Mouse (Mus musculus) right cerebral cortex, postnatal 25 days (tissue): ENCODE results near the gene Atp6v0e.

Source experiments
- DNase-seq: peaks from one replicate; pipeline ENCODE4 v3.0.0; 2022

Atp6v0e gene

DNA sequence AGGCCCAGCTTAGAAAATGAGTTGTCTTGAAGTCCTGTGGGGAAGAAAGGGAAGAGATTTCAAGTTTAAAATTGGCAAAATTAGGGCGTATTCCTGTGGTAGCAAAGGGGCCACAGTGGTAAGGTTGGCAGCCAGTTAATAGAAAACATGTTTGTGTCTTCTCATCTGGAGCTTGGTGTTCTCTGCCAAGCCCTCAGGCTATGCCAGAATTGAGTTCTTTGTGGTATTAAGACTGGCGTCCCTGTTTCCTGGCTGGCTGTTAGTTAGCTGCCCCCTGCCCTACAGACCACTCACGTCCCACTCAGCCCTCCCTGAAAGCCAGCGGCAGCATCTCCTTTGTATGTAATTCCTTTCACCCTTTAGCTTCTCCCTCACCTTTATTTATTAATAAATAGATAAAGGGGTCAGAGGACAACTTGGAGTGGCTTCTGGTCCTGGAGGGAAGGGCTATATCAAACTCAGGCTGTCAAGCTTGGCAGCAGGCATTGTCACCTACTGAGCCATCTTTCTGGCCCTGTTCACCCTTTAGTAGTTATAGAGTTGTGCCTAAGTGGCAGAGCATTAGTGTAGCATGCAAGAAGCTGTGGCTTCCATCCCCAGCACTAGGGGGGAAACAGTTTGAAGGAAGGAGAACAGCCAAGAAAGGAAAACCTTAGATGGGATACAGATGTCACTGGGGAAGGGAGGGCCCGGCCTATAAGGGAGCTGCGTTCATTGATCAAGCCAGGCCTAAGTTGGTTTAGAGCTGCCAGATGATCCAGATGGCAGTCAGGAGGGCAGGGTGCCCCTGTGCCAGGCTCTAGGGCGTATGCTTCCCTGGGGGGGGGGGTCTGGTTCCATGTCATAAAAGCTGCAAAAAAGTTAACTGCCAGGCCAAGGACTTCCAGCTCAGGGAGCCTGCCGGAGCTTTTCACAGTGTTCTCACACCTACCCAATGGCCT is 26.0 kb downstream of the Atp6v0e start:
- DNase-seq: no peak

DNA sequence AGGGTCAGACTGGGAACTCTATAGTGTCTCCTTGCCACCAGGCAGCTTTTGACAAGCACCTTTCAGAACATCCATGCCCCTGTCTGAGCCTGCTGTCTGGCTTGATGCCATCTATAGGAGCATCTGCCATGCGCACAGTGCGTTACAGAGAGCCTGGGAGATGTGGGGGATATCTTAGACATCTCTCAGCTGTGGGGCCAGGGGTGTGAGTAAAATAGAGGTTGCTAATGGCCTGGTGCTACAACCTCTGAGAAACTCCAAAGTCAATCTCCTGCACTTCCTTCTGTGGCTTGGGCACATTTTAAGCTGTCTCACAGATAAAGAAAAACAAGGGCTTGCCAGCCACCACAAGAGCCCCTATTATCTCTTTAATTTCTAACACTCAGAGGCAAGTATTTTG is 26.8 kb downstream of the Atp6v0e start:
- no peak for DNase-seq

DNA sequence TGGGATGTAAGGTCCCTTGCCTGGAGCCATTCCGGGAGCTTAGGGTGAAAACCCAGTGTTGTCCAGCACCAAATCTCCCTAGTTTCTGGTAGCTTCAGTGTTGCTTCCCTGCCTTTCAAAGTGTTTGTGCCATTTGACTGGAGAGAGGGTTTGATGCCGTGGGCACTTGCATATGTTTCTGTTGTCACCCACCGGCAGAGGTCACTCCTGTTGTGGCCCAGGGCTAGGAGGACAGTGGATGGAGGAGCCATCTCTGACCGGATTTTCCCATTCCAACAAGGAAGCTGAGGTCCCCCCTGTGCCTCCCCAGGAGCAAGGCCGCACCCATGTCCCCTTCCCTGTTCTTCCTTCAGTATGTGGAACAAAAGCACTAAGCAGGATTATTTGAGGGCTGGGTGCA is 27.2 kb downstream of the Atp6v0e start:
- DNase-seq: no peak

DNA sequence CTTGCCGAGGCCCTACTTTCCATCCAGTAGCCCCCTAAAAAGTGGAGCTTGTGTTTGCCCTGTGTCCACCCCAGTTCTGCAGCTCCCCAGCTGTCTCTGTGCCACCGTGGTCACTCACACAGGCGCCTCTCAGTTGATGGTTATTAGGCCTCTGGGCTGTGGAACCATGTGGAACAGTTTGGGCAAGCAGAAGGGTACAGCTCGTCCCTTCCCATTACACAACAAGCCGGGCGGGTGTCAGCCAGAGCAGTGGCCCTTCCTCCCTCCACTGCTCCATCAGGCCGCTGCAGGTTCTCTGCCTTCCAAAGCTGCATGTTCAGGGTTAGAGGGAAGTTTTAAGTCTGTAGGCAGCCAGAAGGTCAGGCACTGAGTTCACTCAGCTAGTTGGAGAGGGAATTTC is 28.1 kb downstream of the Atp6v0e start:
- DNase-seq: no peak

DNA sequence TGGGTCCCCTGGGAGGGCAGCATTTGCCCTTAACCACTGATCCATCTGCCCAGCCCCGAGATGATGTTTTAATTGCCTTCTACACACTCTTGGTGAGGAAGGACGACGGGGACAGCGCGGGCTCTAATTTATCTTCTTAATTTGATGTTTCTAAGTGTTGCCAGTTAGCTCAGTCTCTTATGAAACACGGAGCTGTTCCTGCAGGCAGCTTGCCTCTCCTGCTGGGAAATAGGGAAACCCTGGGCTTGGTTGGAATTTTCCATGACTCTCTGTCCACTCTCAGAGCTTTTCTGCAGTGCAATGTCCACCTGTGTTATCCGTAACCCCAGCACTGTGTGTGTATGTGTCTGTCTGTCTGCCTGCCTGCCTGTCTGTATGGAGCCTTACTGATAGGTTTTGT is 30.4 kb downstream of the Atp6v0e start:
- peak; percentile 54 for DNase-seq

DNA sequence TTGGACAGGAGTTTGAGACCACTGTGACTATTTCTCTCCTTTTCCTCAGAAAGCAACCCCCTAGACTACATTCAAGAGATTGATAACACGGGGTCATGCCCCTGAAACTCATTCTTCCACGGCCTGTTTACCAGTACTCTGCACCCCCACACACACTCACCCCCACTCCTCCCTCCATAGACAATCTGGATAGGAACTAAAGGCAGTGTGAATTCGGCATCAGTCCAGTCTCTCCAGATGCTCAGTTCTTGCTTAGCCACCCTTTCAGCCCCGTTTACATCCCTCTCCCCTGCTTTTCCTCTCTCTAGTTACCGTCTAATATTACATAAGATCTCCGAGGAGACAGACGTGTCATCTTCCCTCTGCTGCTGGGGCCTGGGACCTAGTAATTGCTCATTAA is 31.1 kb downstream of the Atp6v0e start:
- peak; percentile 28 for DNase-seq

DNA sequence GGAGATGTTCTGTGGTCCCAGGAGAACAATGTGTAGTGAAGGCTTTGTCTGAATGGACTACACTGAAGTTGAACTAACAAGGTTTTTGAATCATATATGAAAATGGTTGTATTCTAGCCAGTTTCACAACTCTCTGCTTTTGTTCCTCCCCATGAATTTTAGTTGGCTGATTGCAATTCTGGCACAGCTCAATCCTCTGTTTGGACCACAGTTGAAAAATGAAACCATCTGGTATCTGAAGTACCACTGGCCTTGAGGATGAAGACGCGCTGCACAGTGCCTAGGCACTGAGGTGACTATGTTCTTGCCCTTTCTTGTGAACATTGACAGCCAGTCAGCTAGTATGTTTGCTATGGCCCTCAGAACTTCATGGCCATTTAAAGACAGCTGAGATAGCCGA is 32.2 kb downstream of the Atp6v0e start:
- no peak for DNase-seq

DNA sequence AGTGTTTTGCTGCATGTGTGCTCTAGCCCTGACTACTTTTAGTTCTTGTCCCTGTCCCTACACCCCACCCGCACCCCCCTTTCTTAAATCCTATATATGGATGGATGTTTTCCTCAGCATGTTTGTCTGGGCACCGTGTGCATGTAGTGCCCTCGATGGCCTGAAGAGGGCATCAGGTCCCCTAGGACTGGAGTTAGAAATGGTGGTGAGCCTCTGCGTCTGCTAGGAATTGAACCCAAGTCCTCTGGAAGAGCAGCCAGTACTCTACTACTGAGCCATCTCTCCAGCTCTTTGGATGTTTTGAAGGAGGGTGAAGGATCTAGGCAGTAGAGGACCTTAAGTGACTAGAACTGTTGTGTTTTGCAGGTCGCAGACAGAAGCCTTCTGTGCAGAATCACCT is 35.8 kb downstream of the Atp6v0e start:
- DNase-seq: no peak

DNA sequence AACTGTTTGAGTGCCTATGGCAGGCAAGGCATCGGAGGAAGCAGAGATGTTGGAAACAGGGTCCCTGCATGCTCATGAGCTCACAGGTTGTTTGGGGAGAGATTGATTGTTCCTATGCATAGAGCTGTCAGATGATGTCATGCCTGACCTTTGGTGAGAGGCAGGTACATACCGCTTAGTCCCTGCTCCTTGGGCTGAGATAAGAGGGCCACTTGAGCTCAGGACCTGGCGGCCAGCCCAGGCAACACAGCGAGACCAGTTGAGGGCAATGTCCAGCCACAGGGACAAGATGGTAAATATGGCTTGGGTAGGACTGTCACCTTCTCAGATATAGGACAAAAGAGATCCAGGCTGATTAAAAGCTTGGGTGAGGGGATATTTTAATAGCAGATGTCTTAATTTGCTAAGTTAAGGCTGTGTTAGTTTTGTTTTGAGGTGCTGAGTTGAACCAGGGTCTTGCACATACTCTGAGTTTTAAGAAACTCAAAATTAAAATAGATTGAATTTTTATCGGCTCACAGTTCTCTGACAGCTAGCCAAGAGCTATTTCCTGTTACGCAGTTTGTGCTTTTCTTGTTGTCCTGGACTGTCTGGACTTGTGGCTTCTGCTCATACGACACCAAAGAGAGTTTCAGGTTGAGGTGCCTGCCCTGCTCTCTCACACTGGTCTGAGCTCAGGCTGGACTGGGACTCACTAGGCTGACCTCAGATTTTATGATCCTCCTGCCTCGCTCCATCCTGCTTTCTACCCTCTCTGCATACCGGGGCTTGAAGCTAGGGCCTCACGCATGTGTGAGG is 37.0 kb downstream of the Atp6v0e start:
- no peak for DNase-seq

DNA sequence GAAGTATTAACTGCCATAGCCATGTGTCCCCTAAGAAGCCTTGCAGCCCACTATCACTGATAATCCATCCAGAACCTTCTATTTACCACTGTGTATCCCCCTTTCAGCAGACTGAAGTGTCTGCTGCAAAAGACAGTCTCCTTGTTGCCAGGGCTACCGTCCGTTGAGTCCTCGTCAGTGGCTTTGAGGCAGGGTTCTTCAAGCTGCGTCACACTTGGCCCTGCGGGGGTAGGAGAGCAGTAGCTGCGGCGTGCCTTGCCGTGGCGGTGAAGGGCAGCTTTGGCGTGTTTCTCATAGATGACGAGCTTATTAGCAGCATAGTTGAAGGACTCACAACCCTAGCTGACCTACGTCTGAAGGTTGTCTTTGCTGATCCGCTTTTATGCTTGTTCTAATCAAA is 38.5 kb downstream of the Atp6v0e start:
- no peak for DNase-seq

DNA sequence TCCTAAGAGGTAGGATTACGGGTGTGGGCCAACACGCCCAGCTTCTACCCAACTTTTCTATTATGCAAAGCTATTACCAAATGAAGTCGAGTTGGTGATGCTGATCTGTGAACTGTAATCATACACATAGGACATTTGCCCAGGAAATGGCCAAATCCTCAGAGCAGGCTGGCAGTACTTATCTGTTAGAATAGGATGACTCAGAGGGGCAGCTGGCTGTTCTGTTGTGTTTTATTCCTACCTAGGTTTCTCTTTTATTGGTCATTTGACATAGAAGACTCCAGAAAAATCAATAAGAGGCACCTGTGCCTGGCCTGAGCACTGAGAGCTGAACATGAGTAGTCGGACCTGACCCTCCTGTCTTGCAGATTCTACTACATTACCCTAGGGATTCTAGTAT is 39.6 kb downstream of the Atp6v0e start:
- DNase-seq: no peak

DNA sequence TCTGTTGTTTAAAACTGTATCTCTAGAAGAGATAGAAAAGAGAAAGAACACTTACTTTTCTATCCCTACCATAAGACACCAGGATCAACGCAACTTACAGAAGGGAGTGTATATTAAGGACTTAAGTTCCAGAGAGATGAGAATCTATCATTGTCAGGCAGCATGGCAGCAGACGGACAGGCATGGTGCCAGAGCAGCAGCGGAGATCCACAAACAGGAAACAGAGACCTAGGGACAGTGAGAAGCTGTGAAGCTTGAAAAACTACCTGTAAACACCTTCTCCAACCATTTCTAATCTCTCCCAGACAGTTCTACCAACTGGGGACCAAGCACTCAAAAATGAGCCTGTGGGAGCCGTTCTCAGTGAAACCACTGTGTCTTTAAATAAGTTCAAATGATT is 40.6 kb downstream of the Atp6v0e start:
- no peak for DNase-seq

DNA sequence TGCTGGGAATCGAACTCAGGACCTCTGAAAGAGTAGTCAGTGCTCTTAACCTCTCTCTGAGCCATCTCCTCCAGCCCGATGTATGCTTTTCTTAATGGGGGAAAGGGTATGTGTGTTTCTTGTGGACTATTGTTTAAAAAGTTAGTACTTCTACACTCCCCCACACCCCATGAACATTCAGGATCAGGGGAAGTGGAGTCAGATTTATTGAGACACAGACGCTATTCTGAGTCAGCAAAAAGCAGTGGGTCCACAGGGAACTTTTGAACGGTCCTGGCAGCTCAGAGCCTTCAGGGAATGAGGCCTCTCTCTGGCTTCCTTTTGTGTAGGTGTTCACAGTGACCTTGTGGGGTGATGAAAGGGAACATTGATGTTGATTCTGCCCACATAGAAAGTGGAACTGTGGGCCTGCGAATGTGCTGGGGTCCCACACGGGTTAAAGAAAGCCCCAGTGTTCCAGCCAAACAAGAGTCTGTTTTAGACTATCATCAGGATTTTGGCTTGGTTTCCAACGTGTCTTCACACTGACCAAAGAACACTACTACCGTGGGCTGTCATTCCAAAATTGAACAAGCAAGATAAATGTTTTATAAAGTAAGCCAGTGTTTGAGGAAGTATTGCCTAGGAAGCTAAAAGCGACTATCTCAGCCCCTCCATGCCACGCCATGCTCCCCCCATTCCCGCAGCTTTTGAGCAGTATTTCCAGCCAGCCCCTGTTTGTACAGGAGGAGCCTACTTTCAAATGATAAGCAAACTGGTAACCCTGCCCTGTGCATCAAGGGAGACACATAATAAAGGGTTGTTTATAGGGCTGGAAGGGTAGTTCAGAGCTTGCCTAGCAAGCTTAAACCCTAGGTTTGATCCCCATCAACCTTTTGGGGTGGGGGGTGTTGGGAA is 42.7 kb downstream of the Atp6v0e start:
- no peak for DNase-seq

DNA sequence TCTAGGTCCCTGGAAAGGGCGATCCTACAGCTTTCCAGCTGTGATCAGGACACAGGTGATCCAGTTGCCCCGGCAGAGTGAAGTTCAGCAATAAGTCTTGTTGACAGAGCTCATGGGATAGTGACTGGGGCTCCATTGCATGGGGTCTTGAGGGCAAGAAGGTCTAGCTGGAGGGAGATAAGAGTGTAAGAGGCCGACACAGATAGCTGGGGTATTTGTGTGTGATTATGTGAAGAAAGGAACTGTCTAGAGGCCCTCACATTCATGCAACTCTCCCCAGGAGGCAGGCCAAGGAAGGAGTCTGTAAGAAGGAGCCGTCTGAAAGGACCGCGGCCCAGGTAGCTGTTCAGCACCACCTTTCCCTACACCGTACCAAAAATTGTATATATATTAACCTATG is 44.0 kb downstream of the Atp6v0e start:
- no peak for DNase-seq

DNA sequence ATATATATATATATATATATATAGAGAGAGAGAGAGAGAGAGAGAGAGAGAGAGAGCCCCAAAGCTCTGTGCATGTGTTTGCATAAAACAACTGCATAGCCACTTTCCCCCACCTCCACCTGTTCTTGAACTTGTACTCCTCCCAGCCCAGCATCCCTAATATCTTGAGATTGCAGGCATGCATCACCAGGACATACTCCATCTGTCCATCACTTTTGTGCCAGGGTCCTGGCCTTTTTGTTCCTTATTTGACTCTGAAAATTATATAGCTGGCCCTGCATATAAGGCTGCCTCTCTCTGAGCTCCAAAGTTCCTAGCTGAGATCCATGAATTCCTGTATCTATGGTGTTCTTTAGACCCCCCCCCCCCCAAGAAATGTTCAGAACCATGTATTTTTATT is 45.5 kb downstream of the Atp6v0e start:
- DNase-seq: no peak

DNA sequence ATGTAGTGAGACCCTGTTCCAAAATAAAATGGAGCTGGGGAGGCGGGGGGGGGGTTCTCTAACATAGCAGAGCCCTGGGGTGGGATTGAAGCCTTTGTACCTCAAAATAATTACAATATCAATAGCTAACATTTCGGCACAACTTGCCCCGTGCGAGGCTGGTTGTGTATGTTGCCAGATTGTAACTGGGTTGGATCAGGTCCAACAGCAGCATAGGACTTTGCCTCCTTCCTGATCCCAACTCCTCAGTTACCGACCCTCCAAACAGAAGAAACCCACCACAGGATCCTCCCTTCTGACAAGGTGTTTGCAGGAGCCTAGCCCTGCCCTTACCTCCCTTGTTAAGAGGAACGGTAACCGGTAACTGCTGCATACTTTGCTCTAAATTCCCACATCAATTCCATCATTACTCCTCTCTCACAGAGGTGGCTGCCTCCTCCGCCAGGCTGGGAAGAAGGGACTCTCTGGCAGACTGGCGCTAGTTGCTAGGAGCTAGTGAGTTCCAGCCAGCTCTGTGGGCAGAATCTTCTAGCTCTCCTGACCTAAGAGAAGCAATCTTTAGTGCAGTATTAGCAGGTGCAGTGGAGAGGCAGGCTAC is 46.1 kb downstream of the Atp6v0e start:
- peak; percentile 48 for DNase-seq

DNA sequence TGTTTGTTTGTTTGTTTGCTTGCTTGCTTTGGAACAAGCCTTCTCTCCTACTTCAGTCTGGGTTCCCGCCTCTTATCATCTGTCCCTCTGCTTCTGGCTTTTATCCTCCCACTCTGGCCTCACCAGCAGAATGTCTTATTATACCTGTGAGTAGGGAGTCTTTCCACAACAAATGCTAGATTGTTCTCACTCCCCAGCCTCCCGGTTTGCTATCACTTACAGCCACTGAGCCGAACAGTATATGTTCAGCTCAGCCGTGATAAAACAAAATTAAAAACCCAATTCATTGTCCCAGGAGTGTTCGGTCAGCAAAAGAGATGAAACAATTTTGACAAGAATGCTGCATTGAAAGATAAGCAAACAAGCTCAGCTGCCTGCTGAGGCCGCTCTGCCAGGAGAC is 47.0 kb downstream of the Atp6v0e start:
- no peak for DNase-seq

DNA sequence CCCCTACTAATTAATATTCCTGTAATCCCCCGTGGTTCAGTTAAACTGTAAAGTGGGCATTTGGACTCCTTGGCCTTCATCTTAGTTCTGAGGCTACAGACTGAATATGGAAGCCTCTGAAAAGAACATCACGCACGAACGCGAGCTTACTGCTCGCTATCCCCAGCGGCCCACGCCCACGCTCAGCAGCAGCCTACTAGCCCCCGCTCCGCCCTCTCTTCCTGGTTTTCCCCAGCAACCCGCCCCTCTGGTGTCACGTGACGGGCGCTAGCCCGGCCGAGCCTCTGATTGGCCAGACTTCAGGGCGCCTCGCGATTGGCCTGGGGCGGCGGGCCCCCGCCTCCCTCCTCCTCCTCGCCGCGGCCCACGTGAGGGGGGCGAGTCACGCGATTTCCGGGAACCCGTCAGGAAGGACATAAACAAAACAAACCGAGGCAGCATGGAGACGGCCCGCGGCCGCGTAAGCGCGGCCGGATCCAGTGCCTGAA is 52.3 kb downstream of the Atp6v0e start, which contains the start of gene Crebrf:
Crebrf (plus strand) TSS at position 380 of the 488 bp plus-strand sequence.
- peak; percentile 99 for DNase-seq

DNA sequence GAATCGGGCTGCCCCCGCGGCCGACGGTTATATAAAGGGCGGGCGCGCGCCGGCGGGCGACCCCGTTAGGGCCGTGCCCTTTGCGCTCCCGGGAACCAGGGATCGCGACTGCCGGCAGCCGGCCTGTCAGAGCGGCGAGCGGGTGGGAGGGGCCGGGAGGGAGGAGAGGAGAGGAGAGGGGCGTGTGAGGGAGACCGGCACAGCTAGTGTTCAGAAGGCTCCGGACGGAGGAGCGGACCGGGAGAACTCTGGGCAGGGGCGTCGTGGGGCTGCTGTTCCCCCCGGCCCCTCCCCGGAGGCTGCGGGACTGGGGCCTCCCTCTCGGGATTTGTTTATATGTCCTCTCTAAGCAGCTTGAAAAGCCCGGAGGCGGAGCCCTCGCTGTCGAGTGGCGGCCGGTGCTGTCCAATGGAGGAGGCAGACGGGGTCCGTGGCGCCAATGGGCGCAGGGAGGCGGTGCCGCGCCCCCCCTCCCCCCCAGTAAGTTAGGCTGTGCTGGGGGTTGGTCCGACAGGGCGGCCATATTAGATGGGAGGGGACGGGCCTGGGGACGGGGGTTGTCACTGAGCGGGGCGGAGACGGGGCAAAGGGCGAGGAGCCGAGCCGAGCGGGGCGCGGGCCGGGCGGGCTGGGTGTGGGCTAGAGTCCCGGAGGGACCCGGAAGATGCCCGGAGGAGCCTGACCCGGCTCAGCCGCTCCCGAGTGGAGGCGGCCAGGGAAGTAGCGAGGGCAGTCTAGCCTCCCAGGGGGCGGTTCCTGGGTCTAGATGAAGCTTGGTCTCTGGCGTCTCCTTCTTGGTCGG is 53.1 kb downstream of the Atp6v0e start:
- peak; percentile 95 for DNase-seq

DNA sequence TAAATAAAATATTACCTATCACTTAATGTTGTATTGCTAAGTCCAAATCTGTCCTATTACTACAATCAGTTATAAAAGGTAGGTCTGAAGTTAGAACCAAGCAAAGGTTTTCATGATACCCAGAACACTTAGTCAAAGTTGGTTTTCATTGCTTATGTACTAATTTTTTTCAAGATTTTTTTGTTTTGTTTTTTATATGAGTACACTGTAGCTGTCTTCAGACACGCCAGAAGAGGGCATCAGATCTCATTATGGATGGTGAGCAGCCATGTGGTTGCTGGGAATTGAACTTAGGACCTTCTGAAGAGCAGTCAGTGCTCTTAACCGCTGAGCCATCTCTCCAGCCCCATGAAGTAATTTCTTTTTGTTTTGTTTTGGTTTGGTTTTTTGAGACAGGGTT is 54.8 kb downstream of the Atp6v0e start:
- no peak for DNase-seq

DNA sequence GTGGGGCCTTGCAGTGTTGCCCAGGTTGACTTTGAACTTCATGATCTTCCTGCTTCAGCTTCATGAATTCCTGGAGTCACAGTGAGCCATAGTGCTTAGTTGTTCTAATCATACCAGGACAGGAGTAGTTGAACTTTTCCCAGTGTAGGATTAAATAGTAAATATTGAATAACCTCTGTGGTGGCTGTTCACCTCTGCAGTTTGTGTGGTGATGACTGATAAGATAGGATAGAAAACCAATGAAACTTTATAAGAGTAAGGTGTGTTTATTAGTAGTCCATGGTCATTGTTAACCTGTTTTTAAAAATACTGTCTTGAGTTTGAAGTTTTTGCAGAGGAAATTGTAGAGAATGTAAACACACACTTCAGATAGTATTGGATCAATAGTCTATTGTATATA is 56.4 kb downstream of the Atp6v0e start:
- DNase-seq: no peak

DNA sequence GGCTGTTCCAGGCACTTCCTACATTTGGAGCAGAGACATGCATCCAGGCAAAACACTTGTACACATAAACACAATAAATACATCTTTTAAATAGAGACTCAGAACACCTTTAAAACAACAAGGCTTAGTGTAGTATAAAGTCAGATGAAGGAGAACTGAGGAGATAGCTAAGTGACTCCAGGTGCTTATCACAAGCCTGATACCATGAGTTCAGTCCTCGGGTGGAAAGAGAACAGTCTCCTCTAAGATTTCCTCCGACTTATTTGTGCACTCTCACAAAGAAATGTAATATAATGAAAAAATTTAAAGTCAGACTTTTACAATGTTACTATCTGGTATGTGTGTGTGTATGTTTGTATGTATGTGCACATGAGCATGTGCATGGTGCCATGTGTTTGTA is 58.8 kb downstream of the Atp6v0e start:
- DNase-seq: no peak
